Mouse (Mus musculus) CH12.LX (cell line): ENCODE results near the gene Pkdcc.

Experiments
- CTCF ChIP-seq, 2 experiments: IDR thresholded peaks in 1 of 2; conservative IDR thresholded peaks in 1 of 2; 2 replicates each; pipeline ENCODE4 v1.5.1; 2011 to 2012; ENCODE audit warnings: low read depth in 2 of 2, low read length in 2 of 2, improper control_type of control experiment in 1 of 2, inconsistent platforms in 1 of 2, mild to moderate bottlenecking in 1 of 2, moderate library complexity in 1 of 2
- E2F4 ChIP-seq: IDR thresholded peaks from 2 replicates; pipeline ENCODE4 v1.6.1; 2011; ENCODE audit warnings: low read depth, low read length, improper control_type of control experiment; ENCODE audit not compliant: insufficient replicate concordance
- HCFC1 ChIP-seq: IDR thresholded peaks from 2 replicates; pipeline ENCODE4 v1.6.1; 2012; ENCODE audit warnings: low read depth, mild to moderate bottlenecking, inconsistent platforms, low read length, improper control_type of control experiment
- MAFK ChIP-seq: IDR thresholded peaks from 2 replicates; pipeline ENCODE4 v1.6.1; 2011; ENCODE audit warnings: low read length, improper control_type of control experiment; ENCODE audit not compliant: insufficient replicate concordance
- MYC ChIP-seq: IDR thresholded peaks from 2 replicates; pipeline ENCODE4 v1.6.1; 2011; ENCODE audit warnings: low read depth, mild to moderate bottlenecking, improper control_type of control experiment, low read length
- POLR2A ChIP-seq: IDR thresholded peaks from 2 replicates; pipeline ENCODE4 v1.6.1; 2011; ENCODE audit warnings: low read depth, mild to moderate bottlenecking, improper control_type of control experiment, low read length
- TBP ChIP-seq: conservative IDR thresholded peaks from 2 replicates; pipeline ENCODE4 v1.6.1; 2011; ENCODE audit warnings: low read depth, low read length, improper control_type of control experiment
- ZNF384 ChIP-seq: IDR thresholded peaks from 2 replicates; pipeline ENCODE4 v1.6.1; 2012; ENCODE audit warnings: low read depth, low read length, improper control_type of control experiment, inconsistent platforms

DNA sequence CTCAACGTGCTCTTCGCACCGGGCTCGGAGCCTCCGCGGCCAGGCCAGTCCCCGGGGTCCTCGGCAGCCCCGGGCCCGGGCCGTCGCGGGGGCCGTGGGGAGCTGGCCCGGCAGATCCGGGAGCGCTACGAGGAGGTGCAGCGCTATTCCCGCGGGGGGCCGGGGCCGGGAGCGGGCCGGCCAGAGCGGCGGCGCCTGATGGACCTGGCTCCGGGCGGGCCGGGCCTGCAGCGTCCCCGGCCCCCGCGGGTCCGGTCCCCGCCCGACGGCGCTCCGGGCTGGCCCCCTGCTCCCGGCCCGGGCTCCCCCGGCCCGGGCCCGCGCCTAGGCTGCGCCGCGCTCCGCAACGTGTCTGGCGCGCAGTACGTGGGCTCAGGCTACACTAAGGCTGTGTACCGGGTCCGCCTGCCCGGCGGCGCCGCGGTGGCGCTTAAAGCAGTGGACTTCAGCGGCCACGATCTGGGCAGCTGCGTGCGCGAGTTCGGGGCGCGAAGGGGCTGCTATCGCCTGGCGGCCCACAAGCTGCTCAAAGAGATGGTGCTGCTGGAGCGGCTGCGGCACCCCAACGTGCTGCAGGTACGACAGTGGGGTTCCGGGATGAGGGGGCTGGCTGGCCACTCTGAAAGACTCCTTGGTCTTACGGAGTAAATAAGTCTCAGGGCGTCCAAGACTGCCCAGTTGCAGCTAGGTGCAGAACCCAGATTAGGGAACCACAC, 595 bp downstream of the Pkdcc start:
- TF ChIP-seq MYC (no peak), HCFC1 (no peak), TBP (no peak), CTCF (conservative IDR thresholded peaks at IDR 0.05 in 1 of 2, IDR thresholded peaks at IDR 0.05 in 1 of 2; ENCODE audit: low read depth in 2 of 2, low read length in 2 of 2) (no peak), E2F4 (no peak), POLR2A (no peak), MAFK (no peak), ZNF384 (no peak)
